Mouse (Mus musculus) MEL (cell line): ENCODE measurements at regions not wholly inside any gene's neighbourhood (a gene's known extent, or its start where the extent isn't known, plus 50 kb on each side); places are given as distances from the start of the nearest gene placed in this dataset.

Experiments used
- DNase-seq: peaks from one replicate; pipeline ENCODE4 v3.0.0; 2011; ENCODE audit warnings: low read depth, low spot score
- H3K27ac ChIP-seq: 2 replicates; pipeline ENCODE4 v1.5.1; 2012; ENCODE audit warnings: low read depth, mild to moderate bottlenecking, control low read depth, low read length, moderate library complexity; ENCODE audit not compliant: control insufficient read depth
- H3K27me3 ChIP-seq, 2 experiments: fragments of 150-350 bp in 1 of 2; sonication (generic) in 1 of 2; 2 replicates each; pipeline ENCODE4 v1.6.1; 2012; ENCODE audit warnings: low read length in 2 of 2, mild to moderate bottlenecking in 2 of 2, improper control_type of control experiment in 1 of 2, moderate library complexity in 1 of 2; ENCODE audit not compliant: insufficient read depth in 2 of 2, control insufficient read depth in 1 of 2
- H3K36me3 ChIP-seq, 2 experiments: 2 replicates each; pipeline ENCODE4 v1.6.1; 2012 to 2014; ENCODE audit warnings: low read length in 2 of 2, improper control_type of control experiment in 1 of 2, inconsistent platforms in 1 of 2, mild to moderate bottlenecking in 1 of 2; ENCODE audit not compliant: insufficient read depth in 2 of 2, control insufficient read depth in 1 of 2
- H3K4me1 ChIP-seq, 2 experiments: fragments of 150-350 bp in 1 of 2; sonication (generic) in 1 of 2; 2 replicates each; pipeline ENCODE4 v1.6.1; 2012; ENCODE audit warnings: low read length in 2 of 2, improper control_type of control experiment in 1 of 2, mild to moderate bottlenecking in 1 of 2; ENCODE audit not compliant: insufficient read depth in 2 of 2, control insufficient read depth in 1 of 2
- H3K4me3 ChIP-seq, 2 experiments: fragments of 150-350 bp in 1 of 2; sonication (generic) in 1 of 2; 2 replicates each; pipeline ENCODE4 v1.5.1; 2012; ENCODE audit warnings: low read depth in 2 of 2, low read length in 2 of 2, mild to moderate bottlenecking in 2 of 2, moderate library complexity in 2 of 2, control low read depth in 1 of 2, improper control_type of control experiment in 1 of 2; ENCODE audit not compliant: control insufficient read depth in 1 of 2, insufficient read depth in 1 of 2
- H3K79me2 ChIP-seq: 2 replicates; pipeline ENCODE4 v1.6.1; 2012; ENCODE audit warnings: mild to moderate bottlenecking, low read length, moderate library complexity; ENCODE audit not compliant: control insufficient read depth, poor library complexity, insufficient read depth
- H3K9ac ChIP-seq: 2 replicates; pipeline ENCODE4 v1.6.1; 2012; ENCODE audit warnings: low read depth, mild to moderate bottlenecking, control low read depth, low read length, moderate library complexity; ENCODE audit not compliant: control insufficient read depth, poor library complexity, severe bottlenecking
- H3K9me3 ChIP-seq: fragments of 150-350 bp; sonication (generic); replicated peaks from 2 replicates; pipeline ENCODE4 v1.6.1; 2012; ENCODE audit warnings: mild to moderate bottlenecking, low read length, improper control_type of control experiment, moderate library complexity; ENCODE audit not compliant: insufficient read depth
- CHD1 ChIP-seq: IDR thresholded peaks from 2 replicates; pipeline ENCODE4 v1.6.1; 2012; ENCODE audit warnings: low read depth, mild to moderate bottlenecking, inconsistent platforms, low read length, improper control_type of control experiment
- CTCF ChIP-seq, 3 experiments: IDR thresholded peaks in 2 of 3; conservative IDR thresholded peaks in 1 of 3; 2 replicates each; pipeline ENCODE4 v1.5.1; 2011 to 2012; ENCODE audit warnings: low read length in 3 of 3, low read depth in 2 of 3, mild to moderate bottlenecking in 2 of 3, improper control_type of control experiment in 1 of 3, inconsistent platforms in 1 of 3, mixed read lengths in 1 of 3, moderate library complexity in 1 of 3; ENCODE audit not compliant: control insufficient read depth in 1 of 3, insufficient read depth in 1 of 3, poor library complexity in 1 of 3, severe bottlenecking in 1 of 3
- E2F4 ChIP-seq: IDR thresholded peaks from 2 replicates; pipeline ENCODE4 v1.6.1; 2011; ENCODE audit warnings: low read depth, low read length, improper control_type of control experiment, borderline replicate concordance
- ELF1 ChIP-seq: IDR thresholded peaks from 2 replicates; pipeline ENCODE4 v1.6.1; 2014; ENCODE audit warnings: low read depth, mild to moderate bottlenecking, inconsistent platforms, low read length, improper control_type of control experiment, moderate library complexity
- ETS1 ChIP-seq: IDR thresholded peaks from 2 replicates; pipeline ENCODE4 v1.6.1; 2012; ENCODE audit warnings: low read depth, mild to moderate bottlenecking, inconsistent platforms, low read length, improper control_type of control experiment, moderate library complexity
- GABPA ChIP-seq: IDR thresholded peaks from 2 replicates; pipeline ENCODE4 v1.6.1; 2012; ENCODE audit warnings: low read depth, mild to moderate bottlenecking, inconsistent platforms, low read length, improper control_type of control experiment, moderate library complexity
- GATA1 ChIP-seq: IDR thresholded peaks from 2 replicates; pipeline ENCODE4 v1.6.1; 2011; ENCODE audit warnings: low read depth, low read length, improper control_type of control experiment
- JUND ChIP-seq: IDR thresholded peaks from 2 replicates; pipeline ENCODE4 v1.6.1; 2011; ENCODE audit warnings: low read depth, mild to moderate bottlenecking, improper control_type of control experiment, low read length
- MEF2A ChIP-seq: IDR thresholded peaks from 2 replicates; pipeline ENCODE4 v1.6.1; 2014; ENCODE audit warnings: low read depth, mild to moderate bottlenecking, inconsistent platforms, low read length, improper control_type of control experiment; ENCODE audit not compliant: poor library complexity, insufficient replicate concordance, severe bottlenecking; ENCODE audit errors: extremely low read depth
- MYB ChIP-seq: IDR thresholded peaks from 2 replicates; pipeline ENCODE4 v1.6.1; 2011; ENCODE audit warnings: mild to moderate bottlenecking, low read depth, low read length, improper control_type of control experiment
- MYC ChIP-seq: IDR thresholded peaks from 2 replicates; pipeline ENCODE4 v1.6.1; 2011; ENCODE audit warnings: low read depth, mild to moderate bottlenecking, low read length, improper control_type of control experiment, moderate library complexity
- NRF1 ChIP-seq: IDR thresholded peaks from 2 replicates; pipeline ENCODE4 v1.6.1; 2014; ENCODE audit warnings: low read depth, mild to moderate bottlenecking, inconsistent platforms, low read length, improper control_type of control experiment, moderate library complexity; ENCODE audit not compliant: poor library complexity, insufficient read depth, severe bottlenecking
- POLR2AphosphoS5 ChIP-seq: IDR thresholded peaks from 2 replicates; pipeline ENCODE4 v1.6.1; 2012; ENCODE audit warnings: low read depth, borderline replicate concordance, mild to moderate bottlenecking, inconsistent platforms, low read length, moderate library complexity, mixed read lengths
- RAD21 ChIP-seq: IDR thresholded peaks from 2 replicates; pipeline ENCODE4 v1.6.1; 2011; ENCODE audit warnings: mild to moderate bottlenecking, low read depth, low read length, improper control_type of control experiment
- RCOR1 ChIP-seq: IDR thresholded peaks from 2 replicates; pipeline ENCODE4 v1.6.1; 2012; ENCODE audit warnings: low read depth, mild to moderate bottlenecking, inconsistent platforms, low read length, improper control_type of control experiment
- SMC3 ChIP-seq: IDR thresholded peaks from 2 replicates; pipeline ENCODE4 v1.6.1; 2011; ENCODE audit warnings: low read depth, low read length, improper control_type of control experiment
- TAL1 ChIP-seq: IDR thresholded peaks from 2 replicates; pipeline ENCODE4 v1.6.1; 2012; ENCODE audit warnings: mild to moderate bottlenecking, inconsistent platforms, low read length, moderate library complexity, mixed read lengths
- TBP ChIP-seq: IDR thresholded peaks from 2 replicates; pipeline ENCODE4 v1.8.0; 2011; ENCODE audit warnings: low read depth, low read length, improper control_type of control experiment
- TCF12 ChIP-seq: IDR thresholded peaks from 2 replicates; pipeline ENCODE4 v1.6.1; 2014; ENCODE audit warnings: low read depth, mild to moderate bottlenecking, inconsistent platforms, low read length, improper control_type of control experiment, moderate library complexity
- UBTF ChIP-seq: IDR thresholded peaks from 2 replicates; pipeline ENCODE4 v1.6.1; 2012; ENCODE audit warnings: low read depth, mild to moderate bottlenecking, inconsistent platforms, low read length, improper control_type of control experiment, moderate library complexity, borderline replicate concordance; ENCODE audit not compliant: insufficient read depth
- USF1 ChIP-seq: IDR thresholded peaks from 2 replicates; pipeline ENCODE4 v1.6.1; 2014; ENCODE audit warnings: low read depth, mild to moderate bottlenecking, inconsistent platforms, low read length, improper control_type of control experiment, moderate library complexity
- ZC3H11A ChIP-seq: IDR thresholded peaks from 2 replicates; pipeline ENCODE4 v1.6.1; 2012; ENCODE audit warnings: low read depth, mild to moderate bottlenecking, inconsistent platforms, low read length, improper control_type of control experiment
- ZKSCAN1 ChIP-seq: IDR thresholded peaks from 2 replicates; pipeline ENCODE4 v1.6.1; 2012; ENCODE audit warnings: low read depth, mild to moderate bottlenecking, inconsistent platforms, low read length, improper control_type of control experiment, moderate library complexity
- ZMIZ1 ChIP-seq: IDR thresholded peaks from 2 replicates; pipeline ENCODE4 v1.6.1; 2012; ENCODE audit warnings: low read depth, mild to moderate bottlenecking, inconsistent platforms, low read length, improper control_type of control experiment, moderate library complexity

DNA sequence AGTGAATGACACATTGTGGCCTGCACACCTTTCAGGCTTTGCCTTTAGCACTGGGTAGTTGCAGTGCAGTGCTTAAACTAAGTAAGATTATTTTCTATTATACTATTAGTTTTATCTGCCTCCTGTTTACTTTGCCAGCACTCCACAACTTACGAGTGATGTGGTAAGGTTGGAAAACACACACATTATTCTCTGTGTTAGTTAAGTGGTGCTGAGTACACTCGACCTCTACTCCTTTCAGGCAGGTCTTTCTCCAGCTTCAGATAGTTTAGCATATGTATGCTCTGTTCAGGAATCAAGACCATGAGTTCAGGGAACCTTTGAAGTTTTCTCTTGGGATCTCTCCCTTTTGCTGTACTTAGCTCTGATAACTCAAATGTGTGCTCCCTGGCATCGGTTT lies 1081.0 kb downstream of the Car8 start:
- Histone ChIP-seq H3K79me2 (no peaks in the 10 kb centered on the region), H3K9ac (no peak overlapping the region), H3K36me3 (no peaks in the 10 kb centered on the region), H3K4me1 (no peaks in the 10 kb centered on the region), H3K27ac (no peak overlapping the region), H3K27me3 (no peaks in the 10 kb centered on the region), H3K9me3 (no peaks in the 10 kb centered on the region), H3K4me3 (no peak overlapping the region)
- no peak for TF ChIP-seq UBTF
- TF ChIP-seq SMC3 = no peak
- TF ChIP-seq TBP = no peak
- no peak for TF ChIP-seq CTCF (IDR thresholded peaks at IDR 0.05 in 2 of 3, conservative IDR thresholded peaks at IDR 0.05 in 1 of 3; ENCODE audit: control insufficient read depth in 1 of 3, insufficient read depth in 1 of 3, low read depth in 2 of 3, low read length in 3 of 3, poor library complexity in 1 of 3, severe bottlenecking in 1 of 3)
- TF ChIP-seq MEF2A = no peak
- no peak for TF ChIP-seq RAD21
- no peak for TF ChIP-seq ELF1
- TF ChIP-seq USF1 = no peak
- no peak for TF ChIP-seq RCOR1
- DNase-seq = no peak

DNA sequence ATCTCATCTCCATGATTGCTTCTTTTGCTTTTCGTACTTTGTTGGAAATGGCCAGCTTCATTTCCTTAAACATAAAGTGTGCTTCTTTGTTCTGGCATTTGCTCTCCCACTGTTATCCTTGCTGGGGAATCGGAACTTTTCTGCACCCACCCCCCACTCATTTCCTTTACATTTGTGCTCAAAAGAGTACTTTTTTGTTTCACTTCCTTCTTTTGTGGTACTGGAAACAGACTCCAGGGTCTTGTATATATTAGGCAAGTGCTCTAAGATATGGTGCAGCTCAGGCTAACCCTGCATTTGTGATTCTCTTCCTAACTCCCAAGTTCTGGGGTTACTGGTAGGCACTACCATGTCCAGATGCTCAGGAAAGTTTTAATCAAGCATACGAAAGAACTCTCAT lies 1084.6 kb downstream of the Car8 start:
- Histone ChIP-seq H3K9ac (no peak overlapping the region), H3K4me3 (no peak overlapping the region), H3K27me3 (no peaks in the 10 kb centered on the region), H3K79me2 (no peaks in the 10 kb centered on the region), H3K27ac (no peak overlapping the region), H3K36me3 (no peaks in the 10 kb centered on the region), H3K4me1 (no peaks in the 10 kb centered on the region), H3K9me3 (no peaks in the 10 kb centered on the region)
- DNase-seq = no peak
- TF ChIP-seq RCOR1 (no peak), POLR2AphosphoS5 (no peak), TCF12 (no peak), E2F4 (no peak), MYC (no peak), GATA1 (no peak)

DNA sequence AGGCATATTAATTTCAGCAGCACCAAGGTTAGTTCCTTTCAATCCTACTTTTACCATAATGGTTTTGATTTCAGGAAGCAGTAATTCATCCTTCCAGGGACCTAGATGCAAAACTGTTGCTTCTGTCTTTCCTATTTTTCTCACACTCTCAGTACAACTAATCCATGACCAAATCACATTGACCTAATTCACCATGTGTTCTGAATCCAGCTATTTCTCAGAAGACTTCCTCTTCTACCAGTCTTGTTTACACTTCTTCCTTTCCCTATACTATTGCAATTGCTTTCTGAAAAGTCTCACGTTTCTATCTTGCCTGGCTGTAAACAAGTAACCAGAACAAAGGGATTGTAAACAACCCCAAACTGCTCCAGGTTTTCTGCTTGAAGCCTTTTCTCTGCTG lies 1085.0 kb downstream of the Car8 start:
- Histone ChIP-seq H3K79me2 (no peaks in the 10 kb centered on the region), H3K4me1 (no peaks in the 10 kb centered on the region), H3K9me3 (no peaks in the 10 kb centered on the region), H3K36me3 (no peaks in the 10 kb centered on the region), H3K27ac (no peak overlapping the region), H3K9ac (no peak overlapping the region), H3K27me3 (no peaks in the 10 kb centered on the region), H3K4me3 (no peak overlapping the region)
- TF ChIP-seq POLR2AphosphoS5 (no peak), SMC3 (no peak), GATA1 (no peak), TCF12 (no peak), ZMIZ1 (no peak), TAL1 (no peak), ZC3H11A (no peak), CHD1 (no peak), NRF1 (no peak), JUND (no peak), RCOR1 (no peak), GABPA (no peak), MYB (no peak), ETS1 (no peak), ZKSCAN1 (no peak), RAD21 (no peak), UBTF (no peak), CTCF (IDR thresholded peaks at IDR 0.05 in 2 of 3, conservative IDR thresholded peaks at IDR 0.05 in 1 of 3; ENCODE audit: control insufficient read depth in 1 of 3, insufficient read depth in 1 of 3, low read depth in 2 of 3, low read length in 3 of 3, poor library complexity in 1 of 3, severe bottlenecking in 1 of 3) (no peak)
- no peak for DNase-seq
